Mouse (Mus musculus) cerebellum, adult 11-12 months (tissue): ENCODE measurements around the gene Olfr465-ps1.
A peak's percentile ranks its signal among the peaks of the same experiment; 100 is the strongest.

Experiments used
- DNase-seq: peaks from one replicate; pipeline ENCODE4 v3.0.0; 2022

Olfr465-ps1 gene

GRCm38 (mm10) chr13:65137789-65138188 lies at the start of gene Olfr465-ps1:
Gene Olfr465-ps1, plus strand, starts transcription at chr13:65138089.
- no peak for DNase-seq

GRCm38 (mm10) chr13:65095923-65096322 lies 42.0 kb upstream of the Olfr465-ps1 start:
- no peak for DNase-seq

GRCm38 (mm10) chr13:65097018-65097417 lies 40.9 kb upstream of the Olfr465-ps1 start:
- no peak for DNase-seq

GRCm38 (mm10) chr13:65100678-65101077 lies 37.2 kb upstream of the Olfr465-ps1 start:
- DNase-seq = no peak

- no peak for DNase-seq
Measured at GRCm38 (mm10) chr13:65101232-65101631, 36.7 kb upstream of the Olfr465-ps1 start.

GRCm38 (mm10) chr13:65111961-65112360 lies 25.9 kb upstream of the Olfr465-ps1 start:
- no peak for DNase-seq

- DNase-seq = peak; percentile 90
Measured at GRCm38 (mm10) chr13:65112459-65113110, 25.3 kb upstream of the Olfr465-ps1 start, which contains the start of gene Mfsd14b. Gene Mfsd14b, minus strand, starts transcription at chr13:65112975.

GRCm38 (mm10) chr13:65113239-65113638 lies 24.6 kb upstream of the Olfr465-ps1 start:
- DNase-seq = peak; percentile 10

- no peak for DNase-seq
Measured at GRCm38 (mm10) chr13:65120984-65121383, 16.9 kb upstream of the Olfr465-ps1 start.

- no peak for DNase-seq
Measured at GRCm38 (mm10) chr13:65122111-65122510, 15.8 kb upstream of the Olfr465-ps1 start.

GRCm38 (mm10) chr13:65127063-65127847 lies 10.6 kb upstream of the Olfr465-ps1 start:
- no peak for DNase-seq

- DNase-seq = no peak
Measured at GRCm38 (mm10) chr13:65149940-65150339, 12.1 kb downstream of the Olfr465-ps1 start, which contains the start of gene Olfr466. Gene Olfr466, plus strand, starts transcription at chr13:65150240.

- DNase-seq = no peak
Measured at GRCm38 (mm10) chr13:65174102-65174501, 36.2 kb downstream of the Olfr465-ps1 start.

- no peak for DNase-seq
Measured at GRCm38 (mm10) chr13:65175734-65176471, 38.0 kb downstream of the Olfr465-ps1 start.

- no peak for DNase-seq
Measured at GRCm38 (mm10) chr13:65176472-65177091, 38.7 kb downstream of the Olfr465-ps1 start.
